Mouse (Mus musculus) CD4-positive, CD25-positive, alpha-beta regulatory T cell, adult 2 months (primary cell): ENCODE results near the gene Wt1.

ENCODE experiments used
- DNase-seq: peaks from one replicate; pipeline ENCODE4 v3.0.0-alpha.2; 2012; ENCODE audit warnings: low read depth, low spot score

The Wt1 gene

GRCm38 (mm10) chr2:105185768-105186529 is 59.6 kb downstream of the Wt1 start:
- DNase-seq = no peak

DNA sequence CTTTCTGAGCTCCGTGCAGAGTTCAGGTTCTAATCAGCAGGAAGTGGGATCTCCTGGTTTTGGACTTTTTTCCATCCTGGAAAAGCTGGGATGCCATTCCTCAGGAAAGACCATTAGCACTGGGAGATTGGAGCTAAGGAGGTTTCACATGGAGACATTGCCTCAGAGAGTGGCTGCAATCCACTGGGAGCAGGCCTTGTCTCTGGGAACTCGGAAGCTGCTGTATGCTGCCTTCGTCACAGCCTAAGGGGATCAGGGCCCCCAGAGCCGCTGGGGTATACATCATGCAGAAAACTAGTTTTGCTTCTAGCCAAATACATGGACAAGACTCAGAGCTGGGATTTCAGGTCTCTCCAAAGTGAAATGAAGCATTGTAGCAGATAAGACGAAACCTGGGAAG is 60.3 kb downstream of the Wt1 start:
- no peak for DNase-seq

DNA sequence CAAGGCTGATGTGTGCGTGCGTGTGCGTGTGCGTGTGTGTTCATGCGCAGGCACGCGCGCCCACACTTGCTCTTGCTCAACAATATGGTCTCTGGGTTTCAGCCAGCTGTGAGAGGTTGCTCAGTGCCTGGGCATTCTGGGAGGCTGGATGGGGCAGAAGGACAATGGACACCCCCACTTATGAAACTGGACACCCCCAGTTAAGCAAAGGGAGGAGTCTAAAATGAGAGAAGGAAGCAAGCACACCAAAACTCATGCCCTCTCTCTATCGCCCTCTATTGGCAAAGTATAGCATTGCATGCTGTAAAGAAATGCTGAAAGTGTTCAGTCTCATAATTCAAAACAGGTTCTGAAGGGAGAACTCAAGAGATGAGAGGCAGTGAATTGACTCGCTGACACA is 61.9 kb downstream of the Wt1 start:
- peak; percentile 21 for DNase-seq

- peak; percentile 15 for DNase-seq
Observed at GRCm38 (mm10) chr2:105189352-105189751, 63.0 kb downstream of the Wt1 start.

- no peak for DNase-seq
Observed at GRCm38 (mm10) chr2:105200152-105200551, 73.8 kb downstream of the Wt1 start.

GRCm38 (mm10) chr2:105206563-105207174 is 80.3 kb downstream of the Wt1 start:
- no peak for DNase-seq

DNA sequence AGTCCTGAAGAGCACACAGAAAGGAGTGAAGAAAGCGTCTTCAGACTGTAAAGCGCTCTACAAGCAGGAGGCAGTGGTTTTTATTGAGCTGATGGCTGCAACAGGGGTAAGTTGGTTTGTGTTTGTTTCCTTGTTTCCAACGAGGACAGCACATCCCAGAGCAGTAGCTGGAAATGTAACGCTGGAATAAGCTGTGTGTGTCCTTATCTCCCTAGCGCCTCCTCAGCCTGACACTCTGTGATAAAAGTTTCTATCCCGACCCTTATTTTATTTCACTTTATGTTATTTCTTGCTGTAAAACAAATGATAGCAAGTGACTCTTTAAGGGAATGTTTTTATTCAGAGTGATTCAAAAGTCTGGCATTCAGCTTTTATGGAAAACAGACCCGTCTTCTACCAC is 86.5 kb downstream of the Wt1 start:
- no peak for DNase-seq

GRCm38 (mm10) chr2:105215914-105216313 is 89.6 kb downstream of the Wt1 start:
- no peak for DNase-seq

- DNase-seq = no peak
Observed at GRCm38 (mm10) chr2:105219229-105219628, 92.9 kb downstream of the Wt1 start.

DNA sequence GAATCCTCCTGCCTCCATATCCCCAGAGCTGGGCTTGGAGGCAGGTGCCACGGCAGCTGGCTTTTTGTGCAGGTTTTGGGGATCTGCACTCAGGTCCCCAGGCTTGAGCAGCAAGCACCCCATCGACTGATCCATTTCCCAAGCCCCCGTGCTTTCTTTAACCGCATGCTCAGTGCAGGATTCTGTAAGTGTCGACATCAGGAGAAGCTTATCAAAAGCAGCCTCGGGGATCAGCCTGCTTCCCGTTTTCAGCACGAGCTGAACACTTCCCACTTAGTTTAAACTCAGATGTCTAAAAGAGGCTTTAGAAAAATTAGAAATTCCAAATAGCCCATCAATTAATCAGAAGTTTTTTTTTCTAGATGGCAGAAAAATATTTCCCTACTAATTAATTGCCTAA is 93.3 kb downstream of the Wt1 start:
- DNase-seq = no peak

GRCm38 (mm10) chr2:105220738-105221303 is 94.5 kb downstream of the Wt1 start:
- DNase-seq = no peak
